Mouse (Mus musculus) stomach, postnatal 0 days (tissue): Measurements from ENCODE around the gene Sphk1.

Experiments
- CTCF ChIP-seq: IDR thresholded peaks from 2 replicates; pipeline ENCODE4 v1.5.1; 2016; ENCODE audit warnings: antibody characterized with exemption, low read depth, mild to moderate bottlenecking, moderate library complexity
- EP300 ChIP-seq: optimal IDR thresholded peaks from 2 replicates; pipeline ENCODE3; 2016; ENCODE audit warnings: antibody characterized with exemption

- no peak for TF ChIP-seq EP300
- no peak for TF ChIP-seq CTCF
Observed at GRCm38 (mm10) chr11:116484261-116484660, 46.5 kb upstream of the Sphk1 start.
